Mouse (Mus musculus) splenic B cell, adult 2 months (primary cell): ENCODE measurements around the gene Ncbp1.
A peak's percentile ranks its signal among the peaks of the same experiment; 100 is the strongest.
"Not testable (repeated sequence)": the region's sequence is repeated elsewhere in the genome, so short reads cannot be mapped to it uniquely, and the experiment has no call there.

Experiments
- DNase-seq: peaks from one replicate; pipeline ENCODE4 v3.0.0-alpha.2; 2011; ENCODE audit warnings: low read depth, low spot score
- H3K27me3 ChIP-seq: 2 replicates; pipeline ENCODE4 v1.6.1; 2012; ENCODE audit warnings: mild to moderate bottlenecking, low read length, moderate library complexity, mixed read lengths; ENCODE audit not compliant: control insufficient read depth, poor library complexity, insufficient read depth, severe bottlenecking
- H3K36me3 ChIP-seq: 2 replicates; pipeline ENCODE4 v1.6.1; 2012; ENCODE audit warnings: mild to moderate bottlenecking, low read length, moderate library complexity, mixed read lengths; ENCODE audit not compliant: control insufficient read depth, poor library complexity, insufficient read depth, severe bottlenecking

Ncbp1 gene

DNA sequence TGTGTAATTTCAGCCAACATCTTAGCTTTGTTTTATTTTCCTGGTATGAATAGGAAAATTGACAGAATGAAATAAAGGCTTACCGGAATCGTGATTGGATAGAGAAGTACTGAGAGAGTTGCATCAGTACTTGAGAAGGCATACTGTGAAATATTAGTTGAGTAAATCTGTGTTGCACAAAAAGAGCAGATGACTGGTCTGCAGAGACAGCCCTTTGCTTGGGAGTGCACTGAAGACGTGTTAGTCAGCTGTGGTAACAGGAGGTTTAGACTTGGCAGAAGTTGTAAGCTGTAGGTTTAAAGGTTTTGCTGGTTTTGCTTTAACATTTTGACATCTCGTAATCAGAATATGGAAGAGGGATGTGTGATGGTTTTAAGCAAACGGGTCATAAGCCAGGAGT lies 27.4 kb downstream of the Ncbp1 start:
- Histone ChIP-seq H3K36me3 (peaks cover 17% of the 10 kb centered on the region), H3K27me3 (no peaks in the 10 kb centered on the region)
- DNase-seq: no peak

DNA sequence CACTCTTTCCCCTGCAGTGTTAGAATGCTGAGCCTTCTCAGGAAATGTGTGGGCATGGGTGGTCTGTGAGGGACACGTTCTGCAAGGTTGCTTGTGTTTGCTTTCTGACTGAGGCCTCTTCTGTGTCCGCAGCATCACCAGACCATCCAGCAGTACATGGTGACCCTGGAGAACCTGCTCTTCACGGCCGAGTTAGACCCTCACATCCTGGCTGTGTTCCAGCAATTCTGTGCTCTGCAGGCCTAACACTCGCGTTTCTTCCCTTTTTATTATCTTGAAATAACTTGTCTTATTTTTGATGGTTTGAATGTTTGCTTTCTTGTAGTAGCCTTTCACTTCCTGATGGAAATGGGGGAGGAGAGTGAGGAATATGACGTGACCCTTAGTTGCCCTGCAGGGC lies 33.3 kb downstream of the Ncbp1 start:
- DNase-seq: no peak
- H3K27me3 ChIP-seq: no peaks in the 10 kb centered on the region
- H3K36me3 ChIP-seq: peaks cover 9% of the 10 kb centered on the region; the same call in 1 of the 2 replicates

DNA sequence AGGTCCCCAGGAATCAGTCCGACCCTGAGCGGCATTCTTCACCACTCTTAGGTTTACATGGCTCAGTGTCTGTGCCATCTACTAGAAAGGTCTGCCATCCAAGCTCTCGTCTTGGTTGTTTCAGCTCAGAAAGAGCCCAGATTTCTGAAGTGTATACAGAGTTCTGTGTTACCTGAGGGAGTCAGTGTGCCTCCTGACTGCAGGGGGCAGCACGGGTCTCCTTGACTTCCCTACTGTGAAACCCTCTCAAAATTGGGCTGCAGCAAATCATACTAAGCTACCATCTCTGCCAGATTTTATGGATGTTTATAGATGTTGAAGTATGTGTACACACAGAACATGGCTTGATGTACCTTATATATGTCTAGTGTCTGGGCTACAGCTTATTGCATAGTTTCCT lies 37.9 kb downstream of the Ncbp1 start:
- H3K36me3 ChIP-seq: peaks cover 6% of the 10 kb centered on the region
- no peak for DNase-seq
- H3K27me3 ChIP-seq: no peaks in the 10 kb centered on the region

DNA sequence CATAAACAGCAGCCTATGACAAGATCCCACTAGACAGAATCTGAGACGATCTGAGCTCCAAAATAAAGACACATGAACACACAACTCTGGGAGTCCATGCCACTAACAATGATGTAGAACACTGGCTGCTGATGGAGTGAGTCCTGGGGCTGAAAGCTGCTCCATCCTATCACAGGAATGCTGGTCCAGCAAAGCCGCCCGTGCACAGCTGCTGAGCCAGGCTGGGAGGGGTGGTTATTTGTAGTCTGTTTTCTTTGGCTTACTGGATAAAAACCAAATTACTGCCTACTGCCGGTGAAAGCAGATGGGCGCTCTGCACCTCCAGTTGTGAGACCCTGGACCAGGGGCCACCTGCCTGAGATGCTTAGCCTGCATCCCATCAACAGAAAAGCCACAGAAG lies 38.6 kb downstream of the Ncbp1 start:
- Histone ChIP-seq H3K27me3 (no peaks in the 10 kb centered on the region), H3K36me3 (peaks cover 8% of the 10 kb centered on the region)
- no peak for DNase-seq

DNA sequence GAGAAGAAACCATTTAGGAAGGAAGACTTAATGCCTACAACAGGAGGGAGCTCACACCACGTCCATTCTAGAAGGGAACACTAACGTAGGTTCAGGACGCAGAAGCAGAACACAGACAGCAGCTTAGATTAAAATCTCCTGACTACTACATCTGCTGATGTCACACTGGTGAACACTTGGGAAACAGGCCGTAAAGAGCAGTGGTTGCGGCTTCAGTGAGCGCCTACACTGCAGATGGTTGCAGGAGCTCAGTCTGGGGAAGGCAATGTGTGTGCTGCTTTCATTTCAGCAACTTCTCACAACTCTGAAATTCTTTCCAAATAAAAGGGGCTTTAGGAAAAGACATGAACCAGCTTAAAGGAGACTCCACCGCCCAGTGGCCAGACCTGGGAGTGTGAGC lies 39.1 kb downstream of the Ncbp1 start:
- peaks cover 8% of the 10 kb centered on the region for H3K36me3 ChIP-seq
- H3K27me3 ChIP-seq: no peaks in the 10 kb centered on the region
- no peak for DNase-seq

DNA sequence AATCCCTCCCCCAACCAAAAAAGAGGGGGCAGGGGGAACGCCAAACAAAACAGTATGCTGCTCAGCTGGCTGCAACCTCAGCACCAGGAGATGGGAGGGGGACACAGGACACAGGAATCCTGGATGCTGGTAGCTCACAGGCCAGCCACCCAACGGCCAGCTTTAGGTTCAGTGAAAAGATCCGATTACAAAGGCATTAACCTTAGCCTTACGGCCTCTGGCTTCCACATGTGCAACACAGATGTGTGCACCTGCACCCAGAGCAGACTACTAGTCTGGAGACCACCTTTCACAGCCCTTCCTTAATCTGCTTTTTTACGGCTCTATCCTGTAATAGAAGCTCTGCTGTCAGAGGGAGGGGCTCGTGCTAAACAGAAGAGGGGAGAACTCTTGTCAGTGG lies 42.8 kb downstream of the Ncbp1 start:
- Histone ChIP-seq H3K36me3 (peaks cover 18% of the 10 kb centered on the region), H3K27me3 (no peaks in the 10 kb centered on the region)
- no peak for DNase-seq

DNA sequence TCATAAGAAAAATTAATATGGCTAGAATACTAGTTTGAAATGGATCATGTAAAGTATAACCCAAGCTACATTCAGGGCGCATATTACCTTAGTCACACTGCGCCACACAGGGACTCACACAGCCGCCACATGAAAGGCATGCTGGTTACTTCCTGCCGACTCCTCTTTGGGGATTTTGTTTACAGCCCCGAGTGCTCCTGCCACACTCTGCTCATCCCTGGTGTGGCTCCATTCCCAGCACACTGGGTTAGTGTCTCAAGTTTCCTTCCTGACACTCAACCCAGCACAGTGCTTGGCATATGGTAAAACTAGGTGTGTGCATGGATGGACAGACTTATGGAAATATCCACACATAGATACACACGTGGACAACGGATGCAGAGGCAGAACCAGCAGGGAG lies 43.8 kb downstream of the Ncbp1 start:
- peaks cover 17% of the 10 kb centered on the region for H3K36me3 ChIP-seq
- no peak for DNase-seq
- no peaks in the 10 kb centered on the region for H3K27me3 ChIP-seq

DNA sequence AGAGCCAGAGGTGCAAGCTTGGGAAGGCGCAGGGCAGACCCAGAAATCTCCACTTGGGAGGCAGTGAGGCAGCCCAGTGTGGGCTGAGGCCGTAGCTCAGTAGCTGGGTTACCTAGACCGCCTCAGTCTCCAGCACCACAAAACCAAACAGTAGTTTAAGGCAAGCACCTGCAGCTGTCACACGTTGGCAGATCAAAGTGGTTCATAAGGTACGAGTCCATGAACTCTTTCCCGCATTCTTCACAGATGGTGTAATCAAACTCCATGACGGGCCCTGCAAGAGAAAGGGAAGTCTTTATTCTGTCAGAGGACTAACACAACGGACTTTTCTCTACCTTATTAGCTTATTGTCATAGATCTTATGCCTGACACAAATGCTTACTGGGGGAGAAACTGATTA lies 47.0 kb downstream of the Ncbp1 start:
- peaks cover 15% of the 10 kb centered on the region for H3K36me3 ChIP-seq
- no peak for DNase-seq
- H3K27me3 ChIP-seq: no peaks in the 10 kb centered on the region

DNA sequence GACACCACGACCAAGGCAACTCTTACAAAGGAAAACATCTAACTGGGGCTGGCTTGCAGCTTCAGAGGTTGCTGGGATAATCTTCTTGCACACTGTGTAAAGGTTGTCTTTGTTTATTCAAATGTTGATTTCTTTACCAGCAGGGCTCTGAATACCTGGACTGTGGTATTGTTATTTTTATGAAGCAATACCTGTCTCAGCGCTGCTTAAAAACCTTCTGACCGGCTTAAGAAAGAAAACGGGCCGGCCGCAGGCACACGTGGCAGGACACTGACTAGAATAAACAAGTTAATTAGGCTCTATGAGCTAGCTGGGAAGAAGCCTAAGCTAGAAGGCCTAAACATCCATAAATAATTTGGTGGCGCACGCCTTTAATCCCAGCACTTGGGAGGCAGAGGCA lies 47.5 kb downstream of the Ncbp1 start:
- no peaks in the 10 kb centered on the region for H3K27me3 ChIP-seq
- DNase-seq: no peak
- peaks cover 17% of the 10 kb centered on the region for H3K36me3 ChIP-seq

DNA sequence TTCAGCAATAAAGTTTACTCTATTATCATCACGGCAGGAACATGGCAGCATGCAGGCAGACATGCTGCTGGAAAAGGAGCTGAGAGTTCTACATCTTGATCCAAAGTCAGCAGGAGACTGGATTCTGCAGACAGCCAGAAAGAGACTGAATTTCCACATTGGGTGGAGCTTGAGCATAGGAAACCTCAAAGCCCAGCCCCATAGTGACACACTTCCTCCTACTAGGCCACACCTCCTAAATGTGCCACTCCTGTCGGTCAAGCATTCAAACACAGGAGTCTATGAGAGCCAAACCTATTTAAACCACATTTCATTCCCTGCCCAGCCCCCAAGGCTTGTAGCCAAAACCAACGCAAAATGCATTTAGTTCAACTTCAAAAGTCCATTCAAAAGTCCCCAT lies 48.1 kb downstream of the Ncbp1 start:
- no peak for DNase-seq
- no peaks in the 10 kb centered on the region for H3K27me3 ChIP-seq
- peaks cover 17% of the 10 kb centered on the region for H3K36me3 ChIP-seq

DNA sequence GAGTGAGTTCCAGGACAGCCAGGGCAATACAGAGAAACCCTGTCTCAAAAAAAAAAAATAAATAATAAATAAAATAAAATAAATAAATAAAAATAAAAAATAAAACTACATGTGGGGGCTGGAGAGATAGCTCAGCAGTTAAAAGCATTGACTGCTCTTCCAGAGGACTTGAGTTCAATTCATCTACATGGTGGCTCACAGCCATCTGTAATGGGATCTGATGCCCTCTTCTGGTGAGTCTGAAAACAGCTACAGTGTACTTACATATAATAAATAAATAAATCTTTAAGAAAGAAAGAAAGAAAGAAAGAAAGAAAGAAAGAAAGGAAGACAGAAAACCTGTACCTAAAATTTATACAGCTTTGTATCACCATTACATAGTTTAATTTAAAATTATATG lies 53.6 kb downstream of the Ncbp1 start:
- H3K27me3 ChIP-seq, H3K36me3 ChIP-seq: not testable (repeated sequence)
- peak; percentile 27 for DNase-seq

DNA sequence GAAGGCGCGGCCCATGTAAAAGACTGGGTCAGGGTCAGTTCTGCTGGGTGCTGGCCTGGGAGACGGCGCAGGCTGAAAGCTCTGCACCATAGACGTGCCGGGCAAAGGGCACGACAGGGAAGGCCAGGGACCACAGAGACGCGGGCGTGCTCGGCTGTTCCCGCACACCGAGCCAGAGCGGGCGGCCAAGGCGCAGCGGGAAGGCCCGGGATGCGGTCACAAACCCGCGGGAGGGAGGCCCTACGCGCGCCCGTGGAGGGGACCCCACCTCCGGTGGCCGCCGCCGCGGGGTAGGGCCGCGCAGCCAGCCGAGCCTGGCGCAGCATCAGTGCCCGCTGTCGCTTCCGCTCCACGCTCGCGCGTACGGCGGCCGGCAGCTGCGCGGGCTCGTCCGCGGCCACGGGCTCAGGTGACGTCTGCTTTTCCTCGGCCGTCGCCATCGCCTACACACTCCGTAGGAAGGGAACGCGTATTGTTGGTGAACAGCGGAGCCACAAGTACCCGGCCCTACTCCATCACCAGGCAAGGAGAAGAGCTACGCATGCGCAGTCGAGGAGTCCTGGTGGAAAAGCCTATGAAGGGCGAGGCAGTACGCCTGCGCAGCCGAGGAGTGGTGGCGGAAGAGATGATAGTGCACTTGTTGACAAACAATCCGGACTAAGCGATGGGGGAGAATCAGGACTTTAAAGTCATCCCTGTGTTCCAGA lies 57.5 kb downstream of the Ncbp1 start, which contains the start of gene Xpa:
Gene Xpa, minus strand, starts transcription at position 531 of the 707 bp plus-strand sequence.
- H3K36me3 ChIP-seq: no peaks in the 10 kb centered on the region
- H3K27me3 ChIP-seq: no peaks in the 10 kb centered on the region
- DNase-seq: peak; percentile 97

DNA sequence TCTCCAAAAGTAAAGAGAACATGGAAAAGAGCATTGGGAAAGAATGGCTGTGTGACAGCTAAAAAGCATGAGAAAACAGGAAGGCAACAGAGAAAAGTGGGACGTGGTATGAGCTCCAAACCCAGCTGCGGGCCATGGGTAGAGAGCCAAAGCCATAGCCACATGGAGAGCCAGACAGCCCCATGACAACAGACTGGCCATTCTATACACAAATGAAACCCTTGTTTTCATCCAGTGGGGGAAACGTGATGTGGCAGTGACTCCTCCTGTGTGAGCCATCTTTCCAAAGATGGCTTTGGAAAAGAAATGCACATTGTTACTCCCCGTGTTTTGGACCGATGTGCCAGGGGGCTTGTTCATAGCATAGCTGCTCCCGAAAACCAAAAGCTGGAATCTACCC lies 58.1 kb downstream of the Ncbp1 start:
- no peaks in the 10 kb centered on the region for H3K27me3 ChIP-seq
- no peak for DNase-seq
- H3K36me3 ChIP-seq: no peaks in the 10 kb centered on the region

DNA sequence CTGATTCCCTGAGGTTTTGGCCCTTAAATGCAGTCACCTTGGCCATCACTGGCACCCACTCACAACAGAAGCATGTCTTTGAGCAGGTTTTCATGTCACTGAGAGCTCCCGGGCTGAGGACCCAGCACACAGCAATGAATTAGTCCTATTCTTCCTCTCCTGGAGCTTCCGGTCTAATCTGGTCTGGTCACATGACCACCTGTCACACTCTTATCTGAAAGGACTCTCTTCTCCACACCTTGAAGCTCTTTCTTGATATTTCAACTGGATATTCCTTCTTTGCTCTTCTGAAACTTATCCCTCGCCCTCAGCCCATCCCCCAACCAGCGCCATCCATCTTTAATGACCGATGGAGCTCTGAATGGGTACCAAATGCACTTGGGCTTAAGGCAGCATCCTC lies 59.7 kb downstream of the Ncbp1 start:
- no peak for DNase-seq

DNA sequence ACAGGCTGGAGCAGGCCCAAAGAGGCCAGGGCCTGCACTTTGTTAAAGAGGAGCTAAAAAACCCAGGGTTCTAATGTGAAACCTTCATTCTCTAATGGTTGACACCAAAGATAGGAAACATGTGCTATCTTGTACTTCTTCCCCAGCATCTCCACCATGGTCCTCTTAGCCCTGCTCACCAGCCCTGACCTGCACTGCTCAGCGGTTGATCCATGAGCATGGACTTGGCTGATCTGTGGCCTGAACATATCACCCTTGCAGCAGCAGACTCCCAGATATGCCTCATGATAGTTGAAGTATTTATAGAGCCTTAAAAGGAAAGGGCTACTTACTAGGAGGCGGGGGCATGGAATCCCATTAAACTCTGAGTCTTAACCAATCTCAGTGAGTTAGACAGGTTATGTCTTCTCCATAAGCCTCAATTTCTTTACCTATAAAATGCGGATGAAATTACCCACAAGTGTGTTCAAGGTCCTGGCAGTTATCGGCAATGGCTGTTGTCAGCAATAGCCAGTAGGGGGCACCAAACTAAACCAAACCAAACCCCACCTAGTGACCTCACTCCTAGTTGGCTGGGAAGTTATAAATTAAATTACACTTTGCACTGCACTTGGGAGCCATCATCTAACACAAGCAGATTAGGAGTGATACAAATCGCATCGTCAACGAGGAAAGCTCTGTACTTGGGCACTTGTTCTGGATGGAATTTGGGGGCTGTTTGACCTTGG lies 63.6 kb downstream of the Ncbp1 start:
- H3K27me3 ChIP-seq: no peaks in the 10 kb centered on the region; the same call in 1 of the 2 replicates
- DNase-seq: peak; percentile 81
- H3K36me3 ChIP-seq: no peaks in the 10 kb centered on the region

More for the DNA sequence above, 59.7 kb downstream of the Ncbp1 start:
- no peaks in the 10 kb centered on the region for H3K36me3 ChIP-seq
- no peaks in the 10 kb centered on the region; the same call in 1 of the 2 replicates for H3K27me3 ChIP-seq
